Mouse (Mus musculus) kidney, embryonic 16.5 days (tissue): ENCODE measurements at regions not wholly inside any gene's neighbourhood (a gene's known extent, or its start where the extent isn't known, plus 50 kb on each side); places are given as distances from the start of the nearest gene placed in this dataset.
"Not testable (repeated sequence)": the region's sequence is repeated elsewhere in the genome, so short reads cannot be mapped to it uniquely, and the experiment has no call there.

ENCODE experiments used
- ATAC-seq: fragments of 200-750 bp; cut with Nextera tagmentation; 2 replicates; pipeline ENCODE4 v1.8.0; 2017; ENCODE audit warnings: moderate TSS enrichment; ENCODE audit not compliant: low FRiP score, low TSS enrichment
- H3K27ac ChIP-seq: fragments of 300-500 bp; sonication (generic); 2 replicates; pipeline ENCODE4 v1.5.1; 2014; ENCODE audit warnings: low read length
- H3K27me3 ChIP-seq: fragments of 300-500 bp; sonication (generic); 2 replicates; pipeline ENCODE4 v1.6.1; 2014; ENCODE audit warnings: low read length, control low read depth, mixed read lengths; ENCODE audit not compliant: insufficient read depth
- H3K36me3 ChIP-seq: fragments of 300-500 bp; sonication (generic); 2 replicates; pipeline ENCODE4 v1.6.1; 2014; ENCODE audit warnings: low read length, control low read depth, mixed read lengths; ENCODE audit not compliant: insufficient read depth
- H3K4me1 ChIP-seq: fragments of 300-500 bp; sonication (generic); 2 replicates; pipeline ENCODE4 v1.6.1; 2014; ENCODE audit warnings: low read length, control low read depth, mixed read lengths; ENCODE audit not compliant: insufficient read depth
- H3K4me2 ChIP-seq: fragments of 300-500 bp; sonication (generic); replicated peaks from 2 replicates; pipeline ENCODE4 v1.6.1; 2014; ENCODE audit warnings: low read depth, low read length
- H3K4me3 ChIP-seq: fragments of 300-500 bp; sonication (generic); 2 replicates; pipeline ENCODE4 v1.5.1; 2014; ENCODE audit warnings: mild to moderate bottlenecking, low read length
- H3K9ac ChIP-seq: fragments of 300-500 bp; sonication (generic); replicated peaks from 2 replicates; pipeline ENCODE4 v1.6.1; 2014; ENCODE audit warnings: low read length
- H3K9me3 ChIP-seq: fragments of 300-500 bp; sonication (generic); 2 replicates; pipeline ENCODE4 v1.6.1; 2016; ENCODE audit warnings: low read length, control low read depth
- WGBS: fragments of 180-500 bp; shearing (Covaris S2); extraction: QIAGEN DNeasy Blood & Tissue Kit; methylation state at CpG from one replicate; pipeline ENCODE4 v1.1.7; 2014; 5-methylcytosine and 5-hydroxymethylcytosine counted together

DNA sequence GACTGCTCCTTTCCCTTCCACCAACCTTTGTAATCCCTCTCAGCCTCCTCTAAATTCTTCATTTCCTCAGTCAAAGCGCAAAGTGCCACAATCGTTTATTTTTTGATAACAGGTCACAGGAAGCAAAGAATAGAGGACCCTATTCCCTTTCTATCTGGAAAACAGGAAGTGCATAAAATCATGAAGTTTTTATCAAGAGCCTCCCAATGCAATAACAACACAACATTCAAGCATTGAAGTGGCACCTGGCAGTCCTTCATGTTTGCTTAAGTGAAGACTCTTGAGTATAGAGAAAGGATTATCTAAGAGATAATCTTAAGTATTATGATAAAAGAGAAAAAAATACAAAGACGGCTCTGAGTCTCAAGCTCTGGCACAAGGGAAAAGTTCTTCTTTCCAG is 111.9 kb downstream of the Ibtk start:
- WGBS = 66% methylated on average over 3 of the region's 3 CpGs
- no peak overlapping the region for H3K4me2 ChIP-seq
- H3K27me3 ChIP-seq = no peaks in the 10 kb centered on the region
- ATAC-seq = no peak
- H3K4me3 ChIP-seq = no peak overlapping the region
- H3K4me1 ChIP-seq = no peaks in the 10 kb centered on the region
- H3K9ac ChIP-seq = no peak overlapping the region
- no peaks in the 10 kb centered on the region for H3K9me3 ChIP-seq
- no peaks in the 10 kb centered on the region for H3K36me3 ChIP-seq
- H3K27ac ChIP-seq = no peak overlapping the region

DNA sequence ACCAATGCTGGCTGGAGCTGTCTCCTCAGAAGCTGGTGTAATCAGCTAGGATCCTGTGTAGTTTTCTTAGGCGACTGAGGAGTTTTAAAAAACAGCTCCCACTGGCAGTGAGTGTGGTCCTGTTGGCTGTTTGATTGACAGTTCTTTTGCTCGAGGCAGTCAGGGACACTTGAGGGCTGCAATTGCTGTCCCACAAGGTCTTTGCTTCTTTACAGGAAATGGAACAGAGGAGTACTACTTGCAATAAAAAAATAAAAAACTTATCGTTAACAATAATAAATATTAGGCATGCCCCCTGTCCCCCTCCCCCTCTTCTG is 113.0 kb downstream of the Ibtk start:
- Histone ChIP-seq H3K27me3 (no peaks in the 10 kb centered on the region), H3K9me3 (no peaks in the 10 kb centered on the region), H3K4me3 (no peak overlapping the region), H3K4me1 (no peaks in the 10 kb centered on the region), H3K27ac (no peak overlapping the region), H3K9ac (no peak overlapping the region), H3K4me2 (no peak overlapping the region), H3K36me3 (no peaks in the 10 kb centered on the region)
- WGBS = 63% methylated on average over 3 of the region's 3 CpGs
- ATAC-seq = no peak

DNA sequence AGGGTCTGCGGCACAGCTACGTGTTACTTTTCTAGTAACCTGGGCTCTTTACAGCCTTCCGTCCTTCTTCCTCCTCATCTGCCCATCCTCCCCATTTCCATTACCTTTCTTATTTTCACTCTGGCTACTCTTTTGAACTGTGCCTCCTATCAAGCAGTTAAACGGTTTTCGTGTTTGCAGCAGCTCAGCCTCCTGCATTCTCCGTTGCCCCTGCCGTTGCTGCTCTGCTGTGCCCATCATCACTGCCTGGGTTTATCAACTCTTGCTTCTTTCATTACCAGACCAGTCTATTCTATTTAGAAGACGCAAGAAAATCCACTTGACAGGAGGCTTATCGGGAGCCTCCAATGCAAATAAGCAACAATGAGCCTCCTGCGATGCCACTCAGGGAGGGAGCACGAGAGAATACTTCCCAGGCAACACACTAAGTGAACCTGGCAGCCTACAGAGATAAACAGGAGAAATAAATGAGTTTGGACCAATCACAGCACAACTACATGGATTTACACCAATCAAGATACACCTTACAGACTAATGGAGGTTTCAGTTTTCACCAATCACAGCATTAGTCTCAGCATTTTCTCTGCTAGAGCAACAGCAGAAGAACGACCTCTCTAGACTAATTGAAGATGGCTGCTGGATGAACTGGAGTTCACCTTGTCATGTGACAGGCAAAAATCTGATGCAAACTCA is 113.5 kb downstream of the Ibtk start:
- no peaks in the 10 kb centered on the region for H3K9me3 ChIP-seq
- H3K4me1 ChIP-seq = no peaks in the 10 kb centered on the region
- no peak overlapping the region for H3K4me3 ChIP-seq
- 90% methylated on average over 12 of the region's 12 CpGs for WGBS
- no peak overlapping the region for H3K4me2 ChIP-seq
- H3K36me3 ChIP-seq = no peaks in the 10 kb centered on the region
- H3K9ac ChIP-seq = no peak overlapping the region
- H3K27me3 ChIP-seq = no peaks in the 10 kb centered on the region
- H3K27ac ChIP-seq = no peak overlapping the region
- no peak for ATAC-seq

DNA sequence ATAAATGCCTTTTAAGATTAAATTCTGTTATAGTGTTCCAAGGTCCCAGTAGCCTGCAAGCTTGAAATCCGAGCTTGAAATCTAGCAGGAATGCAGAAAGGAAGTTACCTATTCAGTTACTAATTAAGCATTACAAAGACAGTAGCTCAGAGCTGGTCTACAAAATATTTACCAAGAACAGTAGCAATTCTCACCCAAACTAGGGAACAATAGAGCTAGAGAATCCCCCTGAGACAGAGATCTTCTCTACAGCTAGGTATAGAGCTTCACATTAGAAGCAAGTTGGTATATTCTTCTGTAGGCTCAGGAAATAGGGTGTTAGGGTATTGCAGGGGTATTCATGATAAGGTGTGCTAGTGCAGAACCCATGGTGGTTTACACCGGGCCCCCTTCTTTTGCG is 114.3 kb downstream of the Ibtk start:
- not testable (repeated sequence) for H3K36me3 ChIP-seq, H3K27ac ChIP-seq, H3K4me1 ChIP-seq, H3K9ac ChIP-seq, H3K4me3 ChIP-seq, H3K27me3 ChIP-seq, H3K9me3 ChIP-seq, ATAC-seq, H3K4me2 ChIP-seq
- WGBS = 72% methylated on average over 3 of the region's 3 CpGs

DNA sequence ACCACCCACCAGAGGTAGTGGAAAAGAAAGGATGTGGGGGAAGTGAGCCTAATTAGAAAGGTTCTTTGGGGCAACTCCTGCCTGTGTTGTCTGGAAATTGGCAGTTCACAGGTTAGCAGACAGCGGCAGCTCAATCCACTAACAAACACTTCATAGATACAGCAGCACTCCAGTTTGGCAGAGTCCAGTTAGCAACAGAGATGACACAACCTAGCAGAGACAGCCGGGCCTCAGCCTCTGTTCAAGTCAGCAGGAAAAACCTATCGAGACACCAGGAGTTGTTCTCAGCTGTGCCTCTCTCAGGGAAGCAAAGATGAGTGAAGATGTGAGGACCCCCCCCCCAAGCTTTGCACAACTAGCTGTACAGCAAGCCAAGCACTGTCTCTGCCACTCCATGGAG is 131.2 kb downstream of the Ibtk start:
- peak; percentile 13; the same call in 1 of the 2 replicates for ATAC-seq
- Histone ChIP-seq H3K9ac (no peak overlapping the region), H3K4me1 (peaks cover 14% of the 10 kb centered on the region; the same call in 1 of the 2 replicates), H3K27me3 (no peaks in the 10 kb centered on the region), H3K4me2 (no peak overlapping the region), H3K36me3 (no peaks in the 10 kb centered on the region), H3K27ac (peak overlapping the region; percentile 1; the same call in 1 of the 2 replicates), H3K9me3 (no peaks in the 10 kb centered on the region), H3K4me3 (no peak overlapping the region)
- 81% methylated on average over 3 of the region's 3 CpGs for WGBS

DNA sequence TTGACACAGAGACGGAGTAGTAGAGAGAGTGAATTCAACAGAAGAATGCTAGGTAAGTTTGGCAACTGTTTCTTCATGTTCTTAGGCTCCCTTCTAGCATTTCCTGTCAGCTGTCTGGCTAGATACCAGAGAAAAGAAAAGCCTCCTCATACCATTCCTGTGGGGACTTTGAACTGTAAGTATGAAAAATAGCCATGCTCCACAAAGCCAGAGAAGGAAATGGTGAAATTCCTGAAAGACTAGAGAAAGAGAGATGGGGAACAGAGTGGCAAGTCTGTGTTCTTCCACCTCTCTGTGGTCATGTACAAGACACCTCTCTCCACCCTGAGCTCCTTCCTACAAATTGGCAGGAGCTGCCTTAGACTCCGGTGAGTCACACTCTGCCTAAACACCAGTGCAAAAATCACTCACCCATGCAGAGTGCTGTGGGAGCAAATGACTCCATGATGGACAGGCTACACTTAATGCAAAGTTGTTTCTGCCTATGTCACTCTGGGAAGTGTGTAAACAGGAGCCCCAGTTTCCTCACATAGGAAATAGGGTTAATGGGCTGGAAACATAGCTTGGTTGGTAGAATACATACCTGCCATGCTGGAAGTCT is 131.9 kb downstream of the Ibtk start:
- no peak overlapping the region for H3K4me2 ChIP-seq
- no peaks in the 10 kb centered on the region for H3K36me3 ChIP-seq
- peaks cover 14% of the 10 kb centered on the region; the same call in 1 of the 2 replicates for H3K4me1 ChIP-seq
- H3K4me3 ChIP-seq = no peak overlapping the region
- WGBS = 25% methylated on average over 2 of the region's 2 CpGs
- no peaks in the 10 kb centered on the region for H3K9me3 ChIP-seq
- no peak overlapping the region for H3K9ac ChIP-seq
- no peaks in the 10 kb centered on the region for H3K27me3 ChIP-seq
- peak; percentile 94 for ATAC-seq
- H3K27ac ChIP-seq = peak overlapping the region; percentile 41; the same call in 1 of the 2 replicates

DNA sequence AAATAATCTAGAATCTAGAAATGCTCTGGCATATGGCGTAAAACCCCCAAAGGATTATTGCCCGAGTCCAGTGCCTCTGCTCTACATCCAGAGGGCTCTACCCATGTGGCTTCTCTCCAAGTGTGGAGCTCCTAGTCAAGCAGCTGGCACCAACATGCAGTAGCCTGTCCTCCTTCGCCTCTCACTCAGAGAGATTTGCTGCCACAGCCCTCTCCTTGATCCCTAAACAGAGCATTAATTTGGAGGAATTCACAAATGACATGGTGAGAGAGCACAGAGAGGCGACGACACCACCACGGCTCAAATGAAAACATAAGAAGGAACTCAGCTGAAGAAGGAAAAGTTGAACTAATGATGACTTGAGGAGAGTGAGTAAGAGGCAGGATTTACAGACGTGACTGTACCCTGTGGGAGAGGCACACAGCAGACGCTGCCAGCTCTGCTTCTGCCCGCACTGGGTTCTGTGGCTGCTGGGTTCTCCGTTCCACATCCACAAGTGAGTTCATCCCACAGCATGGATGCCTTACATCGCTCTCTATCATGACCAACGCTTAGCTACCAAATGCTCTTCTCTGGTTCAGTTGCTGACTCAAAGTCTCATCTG is 132.8 kb downstream of the Ibtk start:
- Histone ChIP-seq H3K27me3 (no peaks in the 10 kb centered on the region), H3K9ac (no peak overlapping the region), H3K36me3 (no peaks in the 10 kb centered on the region), H3K27ac (no peak overlapping the region), H3K4me1 (peaks cover 14% of the 10 kb centered on the region; the same call in 1 of the 2 replicates), H3K4me3 (no peak overlapping the region), H3K9me3 (no peaks in the 10 kb centered on the region), H3K4me2 (0 out of 2 replicates have a peak overlapping the region, but pooled peaks have one; percentile 0)
- peak; percentile 66 for ATAC-seq
- 50% methylated on average over 12 of the region's 12 CpGs for WGBS

DNA sequence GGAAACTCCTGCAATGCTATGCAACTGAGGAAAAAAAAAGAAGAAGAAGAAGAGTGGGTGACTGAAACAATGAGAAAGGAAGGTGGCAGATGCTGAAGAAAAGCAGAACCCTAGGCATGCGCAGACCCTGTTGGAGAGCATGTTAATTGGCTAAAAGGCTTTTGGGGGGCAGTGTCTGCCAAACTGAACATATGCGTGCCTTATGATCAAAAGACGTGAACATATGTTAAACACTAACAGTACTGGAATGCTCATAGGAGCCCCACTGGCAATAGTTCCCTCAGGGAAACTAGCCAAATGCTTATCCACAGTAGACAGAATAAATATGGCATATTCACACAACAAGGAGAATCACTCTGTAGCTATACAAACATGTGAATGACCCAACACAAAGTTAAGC is 140.0 kb downstream of the Ibtk start:
- Histone ChIP-seq H3K9ac (no peak overlapping the region), H3K9me3 (no peaks in the 10 kb centered on the region), H3K4me1 (no peaks in the 10 kb centered on the region), H3K4me3 (no peak overlapping the region), H3K27ac (no peak overlapping the region), H3K36me3 (no peaks in the 10 kb centered on the region), H3K27me3 (no peaks in the 10 kb centered on the region), H3K4me2 (no peak overlapping the region)
- 85% methylated on average over 3 of the region's 3 CpGs for WGBS
- no peak for ATAC-seq

DNA sequence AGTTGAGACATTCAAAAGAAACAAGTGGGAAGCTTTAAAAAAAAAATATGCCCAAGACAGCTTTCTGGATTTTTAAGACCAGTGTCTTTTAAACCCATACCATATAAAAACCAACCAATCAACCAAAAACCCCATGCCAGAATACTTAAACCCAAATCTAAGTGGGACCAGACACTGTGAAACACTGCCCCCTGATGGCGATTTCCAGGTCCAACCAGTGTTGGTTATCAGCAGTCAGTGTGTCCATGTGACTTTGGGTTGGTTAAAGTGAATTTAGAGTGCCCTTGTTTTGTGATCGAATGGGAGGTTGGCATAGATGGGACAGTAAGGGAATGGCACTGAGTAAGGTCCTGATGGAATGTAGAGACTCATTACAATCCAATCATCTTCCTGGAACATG is 152.2 kb downstream of the Ibtk start:
- Histone ChIP-seq H3K36me3 (no peaks in the 10 kb centered on the region), H3K9me3 (no peaks in the 10 kb centered on the region), H3K27ac (no peak overlapping the region), H3K4me3 (no peak overlapping the region), H3K9ac (no peak overlapping the region), H3K4me2 (no peak overlapping the region), H3K4me1 (no peaks in the 10 kb centered on the region), H3K27me3 (no peaks in the 10 kb centered on the region)
- 39% methylated on average over 2 of the region's 2 CpGs for WGBS
- ATAC-seq = no peak

DNA sequence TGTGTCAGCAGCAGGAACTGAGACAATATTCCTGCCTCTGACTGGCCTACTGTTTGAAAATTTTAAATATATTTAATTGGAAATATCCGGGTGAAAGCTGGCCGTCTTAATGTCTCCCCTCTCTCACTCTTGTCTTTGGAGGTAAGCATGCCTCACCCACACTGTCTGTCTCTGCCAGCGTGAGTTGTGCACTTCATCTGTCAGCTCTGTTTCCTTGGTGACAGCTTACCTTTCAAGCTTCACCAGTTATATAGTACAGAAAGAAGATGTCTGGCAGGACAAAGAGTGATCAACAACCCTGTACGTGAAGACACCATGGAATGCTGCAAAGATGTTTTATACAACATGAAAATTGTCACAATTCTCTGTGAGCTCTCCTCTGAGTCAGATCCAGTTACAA is 155.3 kb downstream of the Ibtk start:
- no peak overlapping the region for H3K27ac ChIP-seq
- H3K9me3 ChIP-seq = no peaks in the 10 kb centered on the region
- ATAC-seq = no peak
- no peak overlapping the region for H3K9ac ChIP-seq
- 69% methylated on average over 4 of the region's 4 CpGs for whole genome bisulfite sequencing
- H3K4me2 ChIP-seq = no peak overlapping the region
- no peaks in the 10 kb centered on the region for H3K36me3 ChIP-seq
- H3K4me1 ChIP-seq = no peaks in the 10 kb centered on the region
- H3K4me3 ChIP-seq = no peak overlapping the region
- no peaks in the 10 kb centered on the region for H3K27me3 ChIP-seq
